Mouse (Mus musculus) embryonic facial prominence, embryonic 10.5 days (tissue): ENCODE data around the gene Gls2. TPM values are rescaled to one million over a fixed set of nuclear protein-coding genes. Genes with fewer than 3 reads are reported as not detected.
"Not testable (repeated sequence)": the region's sequence is repeated elsewhere in the genome, so short reads cannot be mapped to it uniquely, and the experiment has no call there.

Experiments used
- DNase-seq: peaks from one replicate; pipeline ENCODE4 v3.0.0-alpha.2; 2017; ENCODE audit warnings: low spot score
- H3K27ac ChIP-seq: fragments of 300-500 bp; sonication (generic); replicated peaks from 2 replicates; pipeline ENCODE4 v1.5.1; 2016; ENCODE audit warnings: mild to moderate bottlenecking
- H3K27me3 ChIP-seq: fragments of 300-500 bp; sonication (generic); replicated peaks from 2 replicates; pipeline ENCODE4 v1.6.1; 2016; ENCODE audit warnings: low read depth, mild to moderate bottlenecking; ENCODE audit not compliant: poor library complexity, severe bottlenecking
- H3K36me3 ChIP-seq: fragments of 300-500 bp; sonication (generic); replicated peaks from 2 replicates; pipeline ENCODE4 v1.6.1; 2016; ENCODE audit warnings: mild to moderate bottlenecking, moderate library complexity
- H3K4me1 ChIP-seq: fragments of 300-500 bp; sonication (generic); 2 replicates; pipeline ENCODE4 v1.6.1; 2016
- H3K4me3 ChIP-seq: fragments of 300-500 bp; sonication (generic); 2 replicates; pipeline ENCODE4 v1.5.1; 2016; ENCODE audit warnings: mild to moderate bottlenecking, moderate library complexity
- H3K9me3 ChIP-seq: fragments of 300-500 bp; sonication (generic); 2 replicates; pipeline ENCODE4 v1.6.1; 2016; ENCODE audit warnings: mild to moderate bottlenecking
- WGBS: fragments of 180-500 bp; shearing (Covaris S2); methylation state at CpG from one replicate; pipeline ENCODE4 v1.1.7; 2016; 5-methylcytosine and 5-hydroxymethylcytosine counted together
- polyA plus RNA-seq: library from polyadenylated mRNA; unstranded; fragments of >200 nt; fragmentation: Nextera tagmentation; extraction: Ambion mirVana; gene quantifications from 2 replicates; pipeline ENCODE4 v1.2.1, GENCODE M21; 2016

The Gls2 gene
- polyA plus RNA-seq = 1.4 and 1.5 TPM in 2 replicates

DNA sequence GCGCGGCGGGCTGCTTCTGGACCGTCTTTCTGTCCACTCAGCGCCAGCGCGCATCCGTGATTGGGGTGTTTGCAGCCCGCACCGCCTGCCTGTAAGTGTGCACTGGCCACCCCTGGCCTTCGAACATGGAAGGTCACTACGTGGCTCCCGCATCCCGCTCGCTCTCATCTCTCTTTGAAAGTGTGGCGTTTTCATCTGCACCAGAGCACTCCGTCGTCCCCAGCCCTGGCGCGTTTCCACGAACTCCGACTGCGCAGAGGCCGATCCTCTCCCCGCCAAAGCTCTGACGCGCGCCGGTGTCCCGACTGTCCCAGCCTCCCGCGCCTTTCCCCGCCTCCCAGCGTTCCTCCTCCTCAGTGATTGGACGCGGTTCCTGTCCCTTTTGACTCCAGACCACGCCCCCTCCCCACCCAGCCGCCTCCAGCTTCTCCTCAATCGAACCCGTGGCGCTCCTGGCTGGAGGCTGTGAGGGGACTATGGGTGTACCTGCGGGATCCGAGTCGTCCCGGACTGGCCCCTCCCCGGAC lies at the start of gene Gls2:
Gene Gls2 (plus strand): TSS at position 434 of the 527 bp plus-strand sequence.
- peaks cover 42% of the 10 kb centered on the region for H3K27me3 ChIP-seq
- no peaks in the 10 kb centered on the region for H3K36me3 ChIP-seq
- peak within 1 kb of the TSS; percentile 82 for H3K4me3 ChIP-seq
- no peaks in the 10 kb centered on the region for H3K9me3 ChIP-seq
- under 1% methylated on average over 46 of the region's 46 CpGs for WGBS
- peak; percentile 99 for DNase-seq
- peak within 1 kb of the TSS; percentile 82 for H3K27ac ChIP-seq
- peaks cover 16% of the 10 kb centered on the region for H3K4me1 ChIP-seq

DNA sequence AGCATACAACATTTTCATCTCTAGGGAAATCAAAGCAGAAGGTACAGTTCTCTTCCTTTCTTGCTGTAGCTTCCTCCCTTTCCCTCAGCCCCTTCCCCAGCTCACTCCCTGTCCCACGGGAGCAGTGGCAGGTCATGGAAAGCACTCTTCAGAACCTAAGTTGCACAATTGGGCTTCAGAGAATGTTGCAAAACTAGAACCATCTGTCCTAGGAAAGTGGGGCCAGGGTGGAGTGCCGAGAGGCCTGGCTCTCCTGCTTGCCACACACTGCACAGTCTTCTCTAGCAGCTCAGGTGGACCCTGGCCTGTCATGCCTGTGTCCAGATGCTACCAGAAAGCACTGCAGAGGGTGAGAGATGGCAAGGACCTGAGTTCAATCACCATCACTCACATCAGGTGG lies 49.3 kb upstream of the Gls2 start:
- peaks cover 12% of the 10 kb centered on the region for H3K4me1 ChIP-seq
- no peak overlapping the region; the same call in 1 of the 2 replicates for H3K27ac ChIP-seq
- H3K4me3 ChIP-seq = no peak overlapping the region
- no peak for DNase-seq
- H3K9me3 ChIP-seq = no peaks in the 10 kb centered on the region
- no peaks in the 10 kb centered on the region for H3K27me3 ChIP-seq
- H3K36me3 ChIP-seq = peaks cover 83% of the 10 kb centered on the region
- 63% methylated on average over 2 of the region's 2 CpGs for WGBS

DNA sequence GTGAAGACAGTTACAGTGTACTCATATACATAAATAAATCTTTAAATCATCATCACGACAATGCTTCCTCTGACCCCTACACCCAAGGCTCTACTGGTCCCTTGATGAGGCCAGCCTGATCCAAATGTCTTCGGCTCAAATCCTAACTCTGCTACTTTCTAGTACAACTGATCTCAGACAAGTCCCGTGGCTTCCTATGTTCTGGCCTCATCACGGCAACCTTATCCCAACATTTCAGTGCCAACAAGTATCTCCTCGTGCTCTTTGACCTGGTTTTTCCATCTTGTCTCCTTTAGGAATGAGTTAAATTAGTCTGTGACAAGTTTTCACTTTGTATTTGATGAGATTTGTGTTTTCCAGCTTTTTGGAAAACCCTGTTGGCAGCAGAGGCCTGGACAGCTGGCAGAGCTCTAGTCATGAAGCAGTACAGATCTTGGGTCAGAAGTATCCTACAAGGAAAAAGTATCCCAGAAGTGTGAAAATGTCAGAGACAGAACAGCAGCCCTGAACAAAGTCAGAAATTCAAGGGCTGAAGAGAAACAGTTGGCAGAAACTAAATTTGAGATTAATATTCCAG lies 45.4 kb upstream of the Gls2 start:
- DNase-seq = no peak
- Histone ChIP-seq H3K27me3 (no peaks in the 10 kb centered on the region), H3K4me1 (peaks cover 13% of the 10 kb centered on the region), H3K27ac (no peak overlapping the region; the same call in 1 of the 2 replicates), H3K4me3 (no peak overlapping the region), H3K36me3 (peaks cover 60% of the 10 kb centered on the region), H3K9me3 (no peaks in the 10 kb centered on the region)
- WGBS = 91% methylated on average over 5 of the region's 5 CpGs

DNA sequence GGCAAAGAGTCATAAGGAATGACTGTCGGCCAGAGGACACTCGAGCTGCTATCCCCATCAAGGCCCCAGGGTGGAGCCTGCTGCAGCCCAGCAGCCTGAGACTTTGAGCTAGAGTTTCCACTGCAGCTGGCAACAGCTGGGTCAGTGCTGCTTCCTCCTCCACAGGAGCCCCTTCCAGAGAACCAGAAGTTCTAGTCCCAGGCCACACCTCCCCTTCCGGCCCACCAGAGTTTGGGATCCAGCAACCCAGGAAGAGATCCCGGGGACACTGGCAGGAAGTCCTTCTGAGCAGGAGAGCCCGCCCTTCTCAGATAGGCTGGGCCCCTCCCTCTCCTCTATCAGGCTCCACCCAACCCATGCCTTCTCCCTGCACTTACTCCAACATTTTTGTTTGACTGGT lies 44.7 kb upstream of the Gls2 start:
- peak; percentile 82 for DNase-seq
- Histone ChIP-seq H3K27me3 (no peaks in the 10 kb centered on the region), H3K4me3 (peak overlapping the region; percentile 39), H3K36me3 (peaks cover 53% of the 10 kb centered on the region), H3K27ac (peak overlapping the region; percentile 58; the same call in 1 of the 2 replicates), H3K9me3 (no peaks in the 10 kb centered on the region), H3K4me1 (peaks cover 13% of the 10 kb centered on the region)
- WGBS = 2% methylated on average over 5 of the region's 5 CpGs

DNA sequence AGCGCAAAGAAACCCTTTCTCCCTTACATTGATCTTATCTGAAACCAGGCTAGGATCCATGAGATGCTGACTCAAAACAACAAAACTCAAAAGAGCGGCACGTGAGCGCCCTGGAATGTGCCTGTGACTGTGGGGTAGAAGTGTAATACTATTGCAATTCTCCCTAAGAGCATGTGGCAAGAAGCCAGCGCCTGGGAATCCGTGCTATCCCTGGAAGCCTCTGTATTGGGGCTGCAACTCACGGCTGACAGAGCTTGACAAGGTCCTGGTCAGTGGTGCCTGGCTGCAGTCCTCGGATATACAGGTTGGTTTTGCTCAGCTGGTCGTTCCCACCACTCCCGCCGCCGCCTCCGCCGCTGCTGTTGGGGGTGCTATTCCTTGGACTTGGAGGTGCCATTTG lies 43.3 kb upstream of the Gls2 start:
- no peak overlapping the region for H3K4me3 ChIP-seq
- H3K36me3 ChIP-seq = peaks cover 39% of the 10 kb centered on the region
- DNase-seq = no peak
- WGBS = 88% methylated on average over 14 of the region's 14 CpGs
- H3K4me1 ChIP-seq = peaks cover 13% of the 10 kb centered on the region
- no peaks in the 10 kb centered on the region for H3K9me3 ChIP-seq
- no peak overlapping the region for H3K27ac ChIP-seq
- no peaks in the 10 kb centered on the region for H3K27me3 ChIP-seq

DNA sequence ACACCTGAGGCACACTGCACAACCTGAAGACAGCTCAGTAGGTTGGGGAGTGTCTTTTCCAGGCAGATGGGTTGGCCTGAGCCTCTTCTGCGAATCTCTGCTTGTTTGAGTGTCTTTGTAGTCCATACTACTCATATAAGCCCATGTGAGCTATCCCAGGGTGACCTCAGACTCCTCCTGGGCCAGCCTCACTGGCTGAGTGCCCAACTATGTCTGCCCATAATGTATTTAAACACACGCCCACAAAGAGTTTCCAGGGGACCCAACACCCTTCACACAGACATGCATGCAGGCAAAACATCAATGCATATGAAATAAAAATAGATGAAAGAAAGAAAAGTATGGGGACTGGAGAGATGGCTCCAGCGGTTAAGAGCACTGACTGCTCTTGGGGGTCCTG lies 40.3 kb upstream of the Gls2 start:
- Histone ChIP-seq H3K36me3 (peaks cover 19% of the 10 kb centered on the region), H3K4me3 (no peak overlapping the region), H3K27me3 (no peaks in the 10 kb centered on the region), H3K27ac (no peak overlapping the region), H3K4me1 (peaks cover 11% of the 10 kb centered on the region), H3K9me3 (no peaks in the 10 kb centered on the region)
- WGBS = 84% methylated on average over 3 of the region's 3 CpGs
- no peak for DNase-seq

DNA sequence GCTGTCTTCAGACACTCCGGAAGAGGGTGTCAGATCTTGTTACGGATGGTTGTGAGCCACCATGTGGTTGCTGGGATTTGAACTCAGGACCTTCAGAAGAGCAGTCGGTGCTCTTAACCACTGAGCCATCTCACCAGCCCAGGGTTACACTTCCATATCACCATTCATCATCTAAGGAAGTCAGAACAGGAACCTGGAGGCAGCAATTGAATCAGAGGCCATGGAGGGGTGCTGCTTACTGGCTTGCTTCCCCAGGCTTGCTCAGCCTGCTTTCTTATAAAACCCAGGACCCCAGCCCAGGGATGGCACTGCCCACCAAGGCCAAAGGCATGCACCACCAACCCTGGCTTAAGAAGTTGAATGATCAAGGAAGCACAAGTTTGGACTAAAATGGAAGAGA lies 28.5 kb upstream of the Gls2 start:
- not testable (repeated sequence) for H3K27me3 ChIP-seq, H3K27ac ChIP-seq, H3K9me3 ChIP-seq, H3K4me1 ChIP-seq, DNase-seq, H3K4me3 ChIP-seq
- H3K36me3 ChIP-seq = peaks cover 36% of the 10 kb centered on the region
- 87% methylated on average over 3 of the region's 3 CpGs for WGBS

DNA sequence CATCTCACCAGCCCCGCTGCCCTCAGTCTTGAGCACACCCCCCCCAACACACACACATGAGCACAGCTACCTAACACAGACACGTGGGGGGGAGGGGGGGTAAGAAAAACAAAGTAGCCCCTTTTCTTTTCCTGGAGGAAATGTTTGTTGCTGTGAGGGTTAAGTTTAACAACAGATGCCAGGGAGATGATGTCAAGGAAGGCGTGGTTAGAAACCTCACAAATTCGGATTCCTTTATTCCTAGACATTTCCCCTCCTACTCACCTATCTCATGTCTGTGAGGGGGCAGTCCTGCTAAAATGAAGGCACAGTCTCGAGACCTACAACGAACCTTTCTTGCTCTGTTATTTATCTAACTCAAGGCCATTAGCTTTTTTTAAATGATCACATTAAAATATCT lies 27.2 kb upstream of the Gls2 start:
- 58% methylated on average over 6 of the region's 6 CpGs for WGBS
- Histone ChIP-seq H3K27me3 (no peaks in the 10 kb centered on the region), H3K4me1 (0 out of 2 replicates have a peak, but pooled peaks cover 6% of the 10 kb centered on the region), H3K9me3 (no peaks in the 10 kb centered on the region), H3K4me3 (no peak overlapping the region), H3K27ac (no peak overlapping the region), H3K36me3 (peaks cover 36% of the 10 kb centered on the region)
- DNase-seq = no peak

DNA sequence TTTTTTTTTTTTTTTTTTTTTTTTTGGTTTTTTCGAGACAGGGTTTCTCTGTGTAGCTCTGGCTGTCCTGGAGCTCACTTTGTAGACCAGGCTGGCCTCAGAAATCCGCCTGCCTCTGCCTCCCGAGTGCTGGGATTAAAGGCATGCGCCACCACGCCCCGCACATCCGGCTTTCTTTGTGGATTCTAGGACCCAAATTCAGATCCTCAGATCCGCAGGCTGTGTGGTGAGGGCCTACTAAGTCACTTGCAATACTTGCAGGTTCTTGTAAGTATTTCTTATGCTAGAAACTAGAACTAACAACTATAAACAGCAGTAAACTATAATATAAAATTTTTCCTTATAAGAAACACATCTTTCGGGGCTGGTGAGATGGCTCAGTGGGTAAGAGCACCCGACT lies 22.9 kb upstream of the Gls2 start:
- not testable (repeated sequence) for H3K36me3 ChIP-seq, H3K27ac ChIP-seq, DNase-seq, H3K4me3 ChIP-seq, H3K27me3 ChIP-seq, H3K9me3 ChIP-seq
- H3K4me1 ChIP-seq = peaks cover 29% of the 10 kb centered on the region
- 96% methylated on average over 10 of the region's 10 CpGs for WGBS

DNA sequence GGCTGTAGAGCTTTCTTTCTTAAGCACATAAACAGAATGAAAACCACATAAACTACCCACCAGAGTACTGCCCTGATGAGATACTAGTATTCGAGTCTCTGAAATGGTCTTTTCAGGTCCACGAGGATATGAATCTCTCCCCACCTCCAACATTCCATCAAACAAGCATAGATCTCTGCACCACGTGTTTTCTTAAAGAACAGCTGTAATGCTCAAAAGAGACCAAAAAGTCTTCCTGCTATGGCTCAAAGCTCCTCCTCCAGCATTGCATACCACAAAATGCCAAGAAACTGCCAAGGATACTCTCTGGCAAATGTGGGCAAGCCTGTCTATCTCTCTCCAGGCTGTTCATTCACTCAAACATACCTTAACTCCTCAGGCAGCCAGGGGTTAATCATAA lies 19.0 kb upstream of the Gls2 start:
- WGBS = 25% methylated on average over 3 of the region's 3 CpGs
- H3K36me3 ChIP-seq = 0 out of 2 replicates have a peak, but pooled peaks cover 3% of the 10 kb centered on the region
- peak overlapping the region; percentile 74 for H3K4me3 ChIP-seq
- H3K27ac ChIP-seq = peak overlapping the region; percentile 89
- H3K27me3 ChIP-seq = no peaks in the 10 kb centered on the region
- peaks cover 41% of the 10 kb centered on the region for H3K4me1 ChIP-seq
- no peaks in the 10 kb centered on the region for H3K9me3 ChIP-seq
- DNase-seq = no peak

DNA sequence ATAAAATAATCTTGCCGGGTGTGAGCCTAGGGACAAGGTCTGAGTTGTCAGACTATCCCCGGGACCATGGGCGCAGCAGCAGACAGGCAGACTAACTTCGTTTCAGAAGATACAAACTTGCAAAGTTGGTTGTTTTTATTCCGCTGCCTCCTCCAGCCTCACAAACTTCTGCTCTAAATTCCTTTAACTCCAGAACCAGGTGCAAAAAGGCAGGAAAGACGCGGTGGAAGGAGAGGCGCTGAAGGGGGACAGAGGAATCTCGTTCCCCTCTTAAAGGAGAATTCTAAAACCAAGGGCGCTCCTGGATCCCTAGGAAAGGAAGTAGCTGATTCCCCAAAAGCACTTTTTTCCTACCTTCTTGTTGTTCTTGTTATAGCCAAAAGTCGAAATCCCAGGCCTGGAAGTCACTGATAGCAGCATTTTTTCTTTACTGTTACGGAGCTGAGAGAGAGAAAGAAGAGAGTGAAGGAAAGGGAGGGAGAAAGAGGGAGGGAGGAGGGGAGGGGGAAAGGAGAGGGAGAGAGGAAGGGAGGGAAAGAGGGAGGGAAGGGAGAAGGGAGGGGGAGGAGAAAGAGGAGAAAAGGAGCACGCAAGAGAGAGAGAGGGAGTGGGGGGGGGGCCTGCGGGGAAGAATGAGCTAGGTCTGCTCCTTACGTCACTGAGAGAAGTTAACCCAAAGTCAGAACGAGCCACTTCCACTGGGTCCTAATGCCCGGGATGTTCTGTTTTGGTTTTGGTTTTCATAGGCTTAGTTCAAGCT lies 18.1 kb upstream of the Gls2 start:
- Histone ChIP-seq H3K9me3 (no peaks in the 10 kb centered on the region), H3K27me3 (no peaks in the 10 kb centered on the region), H3K36me3 (no peaks in the 10 kb centered on the region), H3K27ac (peak overlapping the region; percentile 89), H3K4me1 (peaks cover 42% of the 10 kb centered on the region), H3K4me3 (peak overlapping the region; percentile 74)
- peak; percentile 91 for DNase-seq
- WGBS = under 1% methylated on average over 17 of the region's 17 CpGs

DNA sequence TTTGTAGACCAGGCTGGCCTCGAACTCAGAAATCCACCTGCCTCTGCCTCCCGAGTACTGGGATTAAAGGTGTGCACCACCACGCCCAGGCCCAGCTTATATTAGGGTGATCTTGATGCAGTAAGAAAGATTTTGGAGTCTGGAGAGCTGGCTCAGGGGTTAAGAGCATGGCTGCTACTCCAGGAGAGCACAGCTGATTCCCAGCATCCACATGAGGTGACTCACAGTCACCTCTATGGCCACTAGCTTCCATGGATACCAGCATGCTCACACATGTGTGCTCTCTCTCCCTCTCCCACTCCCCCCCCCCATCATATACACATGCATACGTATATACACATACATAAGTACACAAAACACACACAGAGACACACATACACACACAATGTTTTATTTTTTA lies 16.9 kb upstream of the Gls2 start:
- Histone ChIP-seq H3K27ac (no peak overlapping the region), H3K36me3 (no peaks in the 10 kb centered on the region), H3K9me3 (no peaks in the 10 kb centered on the region), H3K27me3 (no peaks in the 10 kb centered on the region), H3K4me1 (peaks cover 42% of the 10 kb centered on the region), H3K4me3 (no peak overlapping the region)
- WGBS = 84% methylated on average over 4 of the region's 4 CpGs
- no peak for DNase-seq

DNA sequence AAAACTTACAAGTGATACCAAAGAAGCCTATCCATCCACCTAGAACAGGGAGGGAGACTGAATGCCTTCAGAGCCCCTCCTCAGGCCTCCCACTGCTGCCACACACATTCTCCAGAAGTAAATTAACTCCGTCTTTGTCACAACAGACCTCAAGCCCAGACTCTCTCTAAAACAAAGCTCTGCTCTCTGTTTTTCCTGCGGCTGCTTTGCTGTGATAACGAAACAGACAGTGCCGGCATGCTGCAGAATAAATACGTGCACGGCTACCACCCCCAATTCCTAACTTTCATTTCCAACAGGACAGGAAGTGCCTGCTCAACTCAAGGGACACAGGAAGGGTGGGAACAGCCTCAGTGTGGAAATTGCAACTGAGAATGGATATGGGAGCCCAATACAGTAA lies 14.3 kb upstream of the Gls2 start, which contains the start of gene Rbms2:
Gene Rbms2 (minus strand): TSS at position 309 of the 400 bp plus-strand sequence.
- peak; percentile 15 for DNase-seq
- H3K4me3 ChIP-seq = peak within 1 kb of the TSS; percentile 41
- H3K27me3 ChIP-seq = no peaks in the 10 kb centered on the region
- peak within 1 kb of the TSS; percentile 79 for H3K27ac ChIP-seq
- no peaks in the 10 kb centered on the region for H3K9me3 ChIP-seq
- 2% methylated on average over 6 of the region's 6 CpGs for WGBS
- H3K36me3 ChIP-seq = no peaks in the 10 kb centered on the region
- peaks cover 25% of the 10 kb centered on the region for H3K4me1 ChIP-seq
